In genomic region chr14:30457897-30458296, GRCm38 (mm10) we compare ENCODE assay signal across 8 mouse cellular contexts. TPM values are rescaled to one million over a fixed set of nuclear protein-coding genes. Genes with fewer than 3 reads are reported as not detected.
A peak's percentile ranks its signal among the peaks of the same experiment; 100 is the strongest.
DNase-seq lines count a peak whose midpoint lies in the region; ATAC-seq and TF ChIP-seq lines count a peak whose summit lies in the region.
"Had no signal": no experiment of that assay in that cellular context is flagged by ENCODE, and none has a peak within 500 bp of the region (broad histone marks: within the 10 kb centered on the region; RNA-seq: fewer than 3 reads in every experiment).

No protein-coding gene starts in this region.

- H3K4me3 ChIP-seq in left cerebral cortex, adult 2 months: no peak overlapping the region
- H3K4me3 ChIP-seq in lung, embryonic 16.5 days (ENCODE audit: low read length): no peak overlapping the region
- H3K4me3 ChIP-seq in liver, embryonic 11.5 days (ENCODE audit: low read depth, low read length): no peak overlapping the region
- H3K4me3 ChIP-seq: limb, embryonic 13.5 days had no signal

- H3K4me2 ChIP-seq in lung, embryonic 16.5 days (ENCODE audit: low read depth, low read length): no peak overlapping the region
- no peak overlapping the region for H3K4me2 ChIP-seq in liver, embryonic 11.5 days
- H3K4me2 ChIP-seq: limb, embryonic 13.5 days had no signal

- no peaks in the 10 kb centered on the region for H3K36me3 ChIP-seq in lung, embryonic 16.5 days (ENCODE audit: control insufficient read depth, insufficient read depth, low read length)
- no peaks in the 10 kb centered on the region for H3K36me3 ChIP-seq in liver, embryonic 11.5 days (ENCODE audit: control insufficient read depth, insufficient read depth, low read length)
- H3K36me3 ChIP-seq: limb, embryonic 13.5 days had no signal

- WGBS in lung, embryonic 16.5 days: 21% methylated on average over 2 of the region's 2 CpGs
- 24% methylated on average over 2 of the region's 2 CpGs for WGBS in liver, embryonic 11.5 days

- no peak for TF ChIP-seq CTCF in left cerebral cortex, adult 2 months (IDR thresholded peaks at IDR 0.05)

- H3K27me3 ChIP-seq in lung, embryonic 16.5 days (ENCODE audit: control insufficient read depth, insufficient read depth, low read depth, low read length): no peaks in the 10 kb centered on the region; the same call in 1 of the 2 replicates
- no peaks in the 10 kb centered on the region for H3K27me3 ChIP-seq in liver, embryonic 11.5 days (replicated peaks; ENCODE audit: control insufficient read depth, insufficient read depth, low read length)

- peak overlapping the region; percentile 72 for H3K27ac ChIP-seq in left cerebral cortex, adult 2 months
- 0 out of 2 replicates have a peak overlapping the region, but pooled peaks have one; percentile 1 for H3K27ac ChIP-seq in lung, embryonic 16.5 days (ENCODE audit: low read length)
- H3K27ac ChIP-seq in liver, embryonic 11.5 days (ENCODE audit: low read depth, low read length): no peak overlapping the region
- H3K27ac ChIP-seq: limb, embryonic 13.5 days had no signal

- intact Hi-C loops in left cerebral cortex, adult 2 months (cut with DNase I): loop anchor here (2.0 to 5.0 kb wide), 2 partner anchors 91 to 105 kb away; no protein-coding TSS in a partner anchor
- intact Hi-C loops in left cerebral cortex, postnatal 4 days (cut with DNase I): loop anchor here (5.0 kb wide), 1 partner anchor 106 kb away; no protein-coding TSS in a partner anchor

- no peak overlapping the region for H3K9ac ChIP-seq in lung, embryonic 16.5 days (ENCODE audit: low read length)
- no peak overlapping the region for H3K9ac ChIP-seq in liver, embryonic 11.5 days (ENCODE audit: low read depth, low read length)
- H3K9ac ChIP-seq: limb, embryonic 13.5 days had no signal

- H3K9me3 ChIP-seq in lung, embryonic 16.5 days (ENCODE audit: control insufficient read depth, low read length): no peaks in the 10 kb centered on the region
- no peaks in the 10 kb centered on the region for H3K9me3 ChIP-seq in liver, embryonic 11.5 days (ENCODE audit: control insufficient read depth, low read length)
- H3K9me3 ChIP-seq: limb, embryonic 13.5 days had no signal

- peak; percentile 37 for ATAC-seq in lung, embryonic 16.5 days (ENCODE audit: low read depth)
- no peak for ATAC-seq in liver, embryonic 11.5 days (replicated peaks; ENCODE audit: low FRiP score)

- peaks cover 8% of the 10 kb centered on the region for H3K4me1 ChIP-seq in lung, embryonic 16.5 days (replicated peaks; ENCODE audit: control insufficient read depth, insufficient read depth, low read length)
- no peaks in the 10 kb centered on the region for H3K4me1 ChIP-seq in liver, embryonic 11.5 days (replicated peaks; ENCODE audit: control insufficient read depth, insufficient read depth, low read length)

- DNase-seq in left cerebral cortex, adult 2 months (ENCODE audit: extremely low spot score in 1 of 2, low spot score in 2 of 2): peak; percentile 40 to 54
- DNase-seq in left cerebral cortex, postnatal 4 days: no peak
- peak; percentile 23 to 28 for DNase-seq in frontal cortex, postnatal 25 days (ENCODE audit: low spot score in 2 of 2)
- DNase-seq in spleen, postnatal 36 days (ENCODE audit: low spot score in 2 of 2): peak; percentile 63
- no peak for DNase-seq in cerebellum, postnatal 36 days
- no peak for DNase-seq in liver, embryonic 11.5 days (ENCODE audit: low spot score)

RNA-seq across cellular contexts. Expression of gene Dcp1a, which starts 21.4 kb away (rescaled TPM):
- total RNA-seq in left cerebral cortex, adult 2 months (2021): 10 to 100 TPM; 21.4 to 24.3 TPM
- 10 to 100 TPM; 21.4 to 21.9 TPM for total RNA-seq in left cerebral cortex, postnatal 4 days (2021)
- 24.8 and 25.5 TPM in 2 replicates for polyA plus RNA-seq in lung, embryonic 16.5 days (2015; fragmentation: Nextera tagmentation; extraction: Ambion mirVana)
- 26.8 and 29.1 TPM in 2 replicates for polyA plus RNA-seq in liver, embryonic 11.5 days (2014; fragmentation: Nextera tagmentation; extraction: Ambion mirVana)

RNA-seq across cellular contexts. Expression of gene Cacna1d, which starts 33.4 kb away (rescaled TPM):
- 10 to 100 TPM; 52.3 to 56.0 TPM for total RNA-seq in left cerebral cortex, adult 2 months (2021)
- 10 to 100 TPM; 59.7 to 60.9 TPM for total RNA-seq in left cerebral cortex, postnatal 4 days (2021)
- polyA plus RNA-seq in lung, embryonic 16.5 days (2015; fragmentation: Nextera tagmentation; extraction: Ambion mirVana): 9.2 and 9.7 TPM in 2 replicates
- polyA plus RNA-seq in liver, embryonic 11.5 days (2014; fragmentation: Nextera tagmentation; extraction: Ambion mirVana): 0.99 and 1.2 TPM in 2 replicates

Comparison
In these comparisons a context has a peak if more than half of its experiments do, and no peak if none do; other contexts are left out.
1. DNase-seq: peak in left cerebral cortex, adult 2 months (2 of 2), frontal cortex, postnatal 25 days (2 of 2) and spleen, postnatal 36 days (2 of 2); none in left cerebral cortex, postnatal 4 days (single experiment), cerebellum, postnatal 36 days (0 of 2) and liver, embryonic 11.5 days (single experiment).